Mouse (Mus musculus) small intestine, adult 2 months (tissue): ENCODE results near the gene Dynlrb1.

Experiments used
- CTCF ChIP-seq: fragments of 200-500 bp; IDR thresholded peaks from 2 replicates; pipeline ENCODE4 v1.5.1; 2012; ENCODE audit warnings: low read depth, mild to moderate bottlenecking, control low read depth, inconsistent platforms, low read length, moderate library complexity, mixed read lengths; ENCODE audit not compliant: insufficient replicate concordance, insufficient read length; ENCODE audit errors: extremely low read depth
- POLR2A ChIP-seq: fragments of 200-500 bp; IDR thresholded peaks from 2 replicates; pipeline ENCODE4 v1.6.1; 2012; ENCODE audit warnings: low read depth, mild to moderate bottlenecking, control low read depth, inconsistent platforms, low read length, moderate library complexity

DNA sequence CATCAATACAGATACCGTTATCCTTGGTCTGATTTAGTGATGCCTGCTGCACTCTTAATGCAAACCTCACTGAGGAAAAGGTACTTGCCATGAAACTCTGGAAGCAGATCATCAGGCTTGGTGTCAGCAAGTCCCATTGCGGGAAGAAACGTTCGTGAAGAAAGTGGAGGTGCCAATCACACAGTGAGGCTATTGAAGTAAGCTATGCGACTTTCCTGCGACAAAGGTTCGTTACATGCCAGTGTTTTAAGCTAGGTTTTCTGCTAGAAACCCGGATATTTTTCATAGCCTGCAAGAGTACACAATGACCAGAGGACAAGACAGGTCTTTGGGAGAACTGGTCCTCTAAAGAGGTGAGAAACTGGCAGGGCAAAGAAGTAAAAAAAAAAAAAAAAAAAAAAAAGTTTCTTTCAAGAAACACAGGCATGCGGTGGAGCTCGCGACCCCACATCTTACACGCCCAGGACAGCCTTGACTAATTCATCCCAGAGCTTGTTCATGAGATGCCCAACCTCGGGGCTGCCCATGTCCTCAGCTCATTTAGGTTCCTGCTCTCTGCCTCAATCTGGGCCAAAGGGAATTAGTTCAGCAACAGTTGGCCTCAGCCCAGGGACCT lies 479 bp upstream of the Dynlrb1 start:
- TF ChIP-seq CTCF = no peak
- no peak for TF ChIP-seq POLR2A
